Mouse (Mus musculus) testis, adult 2 months (tissue): Measurements from ENCODE around the gene Il12rb2.

ENCODE experiments used
- CTCF ChIP-seq: fragments of 200-500 bp; IDR thresholded peaks from 2 replicates; pipeline ENCODE4 v1.5.1; 2012; ENCODE audit warnings: low read depth, mild to moderate bottlenecking, inconsistent platforms, low read length, moderate library complexity; ENCODE audit not compliant: control insufficient read depth, insufficient read depth, insufficient replicate concordance
- POLR2A ChIP-seq: fragments of 200-500 bp; IDR thresholded peaks from 2 replicates; pipeline ENCODE4 v1.6.1; 2012; ENCODE audit warnings: low read depth, mild to moderate bottlenecking, inconsistent platforms, low read length, moderate library complexity; ENCODE audit not compliant: control insufficient read depth

- no peak for TF ChIP-seq POLR2A
- no peak for TF ChIP-seq CTCF
These were observed 45.8 kb upstream of the Il12rb2 start for GRCm38 (mm10) chr6:67421761-67422160.
